Comparison of ENCODE assay signal across 22 mouse cellular contexts in genomic region chr10:42193981-42194380, GRCm38 (mm10).
"Had no signal": no experiment of that assay in that cellular context is flagged by ENCODE, and none has a peak within 500 bp of the region (broad histone marks: within the 10 kb centered on the region; RNA-seq: fewer than 3 reads in every experiment).

No protein-coding gene starts in this region.

- H3K27ac ChIP-seq: heart, embryonic 10.5 days; hindbrain, embryonic 10.5 days; hindbrain, embryonic 12.5 days; hindbrain, embryonic 14.5 days; intestine, embryonic 15.5 days; kidney, postnatal 0 days; layer of hippocampus, adult 2 months; limb, embryonic 13.5 days; limb, embryonic 15.5 days; liver, embryonic 12.5 days; liver, embryonic 14.5 days had no signal

- DNase-seq: gastrocnemius, postnatal 14 days; heart, adult 18-20 months; heart, postnatal 10 days; heart, postnatal 4 days; layer of hippocampus, postnatal 36 days; left cerebral cortex, postnatal 4 days had no signal

- H3K9me3 ChIP-seq: heart, embryonic 10.5 days; intestine, embryonic 15.5 days; limb, embryonic 15.5 days had no signal

- ATAC-seq: forebrain, embryonic 16.5 days; hindbrain, embryonic 16.5 days; inflammation-experienced regulatory T-cells, adult 6 months; intestine, embryonic 15.5 days; intestine, postnatal 0 days; liver, embryonic 12.5 days had no signal

- H3K9ac ChIP-seq: heart, embryonic 12.5 days; hindbrain, embryonic 12.5 days; hindbrain, embryonic 14.5 days; intestine, embryonic 15.5 days; limb, embryonic 13.5 days; limb, embryonic 15.5 days; liver, embryonic 12.5 days; liver, embryonic 14.5 days had no signal

- H3K4me3 ChIP-seq: heart, embryonic 10.5 days; heart, embryonic 12.5 days; hindbrain, embryonic 10.5 days; hindbrain, embryonic 12.5 days; intestine, embryonic 15.5 days; layer of hippocampus, adult 2 months; limb, embryonic 13.5 days; limb, embryonic 15.5 days; liver, embryonic 12.5 days had no signal

- H3K4me2 ChIP-seq: heart, embryonic 12.5 days; hindbrain, embryonic 12.5 days; hindbrain, embryonic 14.5 days; intestine, embryonic 15.5 days; limb, embryonic 13.5 days; limb, embryonic 15.5 days; liver, embryonic 12.5 days had no signal

- H3K27me3 ChIP-seq: heart, embryonic 12.5 days; hindbrain, embryonic 12.5 days; intestine, embryonic 15.5 days; limb, embryonic 13.5 days; limb, embryonic 15.5 days; liver, embryonic 12.5 days had no signal
